Mouse (Mus musculus) ES-Bruce4 (cell line): Measurements from ENCODE around the gene Pde7b. TPM values are rescaled to one million over a fixed set of nuclear protein-coding genes. Genes with fewer than 3 reads are reported as not detected.

Experiments
- H3K27ac ChIP-seq: 2 replicates; pipeline ENCODE4 v1.5.1; 2012; ENCODE audit warnings: low read length, inconsistent platforms; ENCODE audit not compliant: insufficient read depth
- H3K27me3 ChIP-seq: 2 replicates; pipeline ENCODE4 v1.6.1; 2012; ENCODE audit warnings: mild to moderate bottlenecking, low read length, inconsistent platforms; ENCODE audit not compliant: control insufficient read depth, poor library complexity, insufficient read depth, severe bottlenecking
- H3K36me3 ChIP-seq: 2 replicates; pipeline ENCODE4 v1.6.1; 2012; ENCODE audit warnings: inconsistent platforms, mild to moderate bottlenecking, low read length, moderate library complexity; ENCODE audit not compliant: control insufficient read depth, poor library complexity, insufficient read depth, severe bottlenecking
- H3K4me1 ChIP-seq: one replicate; pipeline ENCODE4 v1.8.1; 2011; ENCODE audit warnings: low read length; ENCODE audit not compliant: control insufficient read depth, insufficient read depth
- H3K4me3 ChIP-seq: 2 replicates; pipeline ENCODE4 v1.5.1; 2011; ENCODE audit warnings: low read depth, mild to moderate bottlenecking, low read length
- H3K9ac ChIP-seq: 2 replicates; pipeline ENCODE4 v1.6.1; 2012; ENCODE audit warnings: low read depth, mild to moderate bottlenecking, inconsistent platforms; ENCODE audit not compliant: poor library complexity, severe bottlenecking
- H3K9me3 ChIP-seq: replicated peaks from 2 replicates; pipeline ENCODE4 v1.6.1; 2012; ENCODE audit warnings: mild to moderate bottlenecking, low read length, inconsistent platforms; ENCODE audit not compliant: control insufficient read depth, poor library complexity, insufficient read depth, severe bottlenecking
- CTCF ChIP-seq: IDR thresholded peaks from one replicate; pipeline ENCODE4 v1.8.1; 2011; ENCODE audit warnings: low read depth, low read length
- EP300 ChIP-seq: IDR thresholded peaks from 2 replicates; pipeline ENCODE4 v1.6.1; 2011; ENCODE audit warnings: low read depth, low read length; ENCODE audit not compliant: insufficient read depth
- POLR2A ChIP-seq: IDR thresholded peaks from one replicate; pipeline ENCODE4 v1.8.1; 2011; ENCODE audit warnings: low read length; ENCODE audit not compliant: insufficient read depth
- polyA plus RNA-seq: library from polyadenylated mRNA; stranded (reverse); fragments of >200 nt; gene quantifications from 2 replicates; pipeline ENCODE4 v1.2.4, GENCODE M21; 2011; ENCODE audit warnings: low read depth; ENCODE audit not compliant: missing spikeins, insufficient read depth, insufficient read length

Gene Pde7b
- polyA plus RNA-seq, 1 experiment, result 0.18 TPM

DNA sequence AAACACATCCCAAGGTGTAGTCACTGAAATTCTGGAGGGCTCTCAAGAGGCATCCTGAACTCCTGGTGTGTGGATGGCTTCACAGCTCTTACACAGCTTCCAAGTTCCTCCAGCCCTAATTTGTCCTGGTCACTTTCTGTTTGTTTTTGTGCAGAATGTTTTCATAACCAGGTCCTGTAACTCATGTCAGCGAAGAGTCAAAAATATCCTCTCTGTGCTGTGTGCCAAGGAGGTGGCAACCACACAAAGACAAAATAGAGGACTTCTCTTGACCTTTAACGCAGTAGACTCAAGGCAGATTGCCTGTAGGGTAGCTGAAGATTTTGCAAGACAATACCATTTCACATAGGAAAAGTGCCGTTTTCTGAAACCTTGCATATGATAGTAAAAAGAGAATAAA lies 14.9 kb upstream of the Pde7b start:
- no peak for TF ChIP-seq EP300
- TF ChIP-seq POLR2A, result no peak
- no peak for TF ChIP-seq CTCF
- H3K9me3 ChIP-seq, result no peaks in the 10 kb centered on the region
- H3K4me3 ChIP-seq, result no peak overlapping the region
- H3K36me3 ChIP-seq, result no peaks in the 10 kb centered on the region
- H3K9ac ChIP-seq, result no peak overlapping the region
- no peaks in the 10 kb centered on the region; the same call in 1 of the 2 replicates for H3K27me3 ChIP-seq
- no peaks in the 10 kb centered on the region for H3K4me1 ChIP-seq
- H3K27ac ChIP-seq, result no peak overlapping the region

DNA sequence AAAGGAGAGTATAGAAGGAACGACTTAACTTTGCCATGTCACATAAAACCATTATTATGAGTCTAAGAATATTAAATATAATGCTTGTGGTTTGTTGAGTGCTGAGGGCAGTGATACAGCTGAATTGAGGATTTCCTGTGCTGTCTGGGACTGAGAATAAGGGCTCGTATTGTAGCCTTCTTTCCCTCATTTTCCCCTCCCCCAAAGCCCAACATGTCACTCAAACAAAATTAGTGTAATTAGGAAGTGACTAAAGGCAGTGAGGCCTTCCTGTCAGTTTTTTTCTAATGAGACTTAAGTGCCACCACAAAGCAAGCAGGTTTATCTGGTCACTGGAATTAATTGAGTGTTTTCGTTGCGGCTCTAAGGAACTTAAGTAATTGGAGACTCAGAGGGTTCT lies 12.3 kb upstream of the Pde7b start:
- no peaks in the 10 kb centered on the region for H3K9me3 ChIP-seq
- no peaks in the 10 kb centered on the region; the same call in 1 of the 2 replicates for H3K27me3 ChIP-seq
- no peak overlapping the region for H3K4me3 ChIP-seq
- no peak for TF ChIP-seq POLR2A
- no peak for TF ChIP-seq CTCF
- no peak for TF ChIP-seq EP300
- no peak overlapping the region for H3K9ac ChIP-seq
- no peaks in the 10 kb centered on the region for H3K4me1 ChIP-seq
- H3K27ac ChIP-seq, result no peak overlapping the region
- no peaks in the 10 kb centered on the region for H3K36me3 ChIP-seq

DNA sequence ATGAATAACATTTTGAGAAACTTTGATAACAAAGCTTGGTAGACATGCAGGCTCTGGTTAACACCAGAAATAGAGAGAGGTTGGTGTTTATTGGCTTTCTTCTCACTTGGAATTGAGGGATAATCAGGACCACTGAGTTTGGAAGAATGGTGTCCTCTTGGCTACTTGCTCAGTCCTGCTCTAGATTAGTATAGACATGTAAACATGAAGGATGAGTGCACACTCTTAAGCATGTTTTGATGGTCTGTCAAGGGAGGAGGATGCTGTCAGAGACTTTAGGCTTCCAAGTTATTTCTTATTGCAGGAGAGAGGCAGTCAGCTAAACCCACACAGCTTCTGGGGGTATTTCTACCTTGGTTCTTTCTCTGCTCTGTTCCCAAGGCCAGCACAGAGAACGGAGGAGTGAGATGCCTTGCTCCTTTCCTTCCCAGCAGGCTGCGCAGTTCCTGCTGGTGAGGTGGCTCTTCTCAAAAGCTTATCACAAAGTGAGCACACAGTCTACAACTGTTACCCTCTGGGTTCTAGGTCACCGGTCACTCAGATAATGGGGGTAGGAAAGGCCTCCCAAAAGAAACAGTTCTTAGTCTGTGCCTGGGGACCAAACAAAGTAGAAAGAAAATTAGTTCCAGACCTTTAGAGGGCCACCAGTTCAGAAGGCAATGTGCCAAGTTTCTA lies 11.0 kb upstream of the Pde7b start:
- TF ChIP-seq EP300 (no peak), CTCF (no peak), POLR2A (no peak)
- Histone ChIP-seq H3K4me1 (no peaks in the 10 kb centered on the region), H3K9me3 (no peaks in the 10 kb centered on the region), H3K9ac (no peak overlapping the region), H3K4me3 (no peak overlapping the region), H3K36me3 (no peaks in the 10 kb centered on the region), H3K27me3 (no peaks in the 10 kb centered on the region; the same call in none of the 2 replicates), H3K27ac (no peak overlapping the region)

DNA sequence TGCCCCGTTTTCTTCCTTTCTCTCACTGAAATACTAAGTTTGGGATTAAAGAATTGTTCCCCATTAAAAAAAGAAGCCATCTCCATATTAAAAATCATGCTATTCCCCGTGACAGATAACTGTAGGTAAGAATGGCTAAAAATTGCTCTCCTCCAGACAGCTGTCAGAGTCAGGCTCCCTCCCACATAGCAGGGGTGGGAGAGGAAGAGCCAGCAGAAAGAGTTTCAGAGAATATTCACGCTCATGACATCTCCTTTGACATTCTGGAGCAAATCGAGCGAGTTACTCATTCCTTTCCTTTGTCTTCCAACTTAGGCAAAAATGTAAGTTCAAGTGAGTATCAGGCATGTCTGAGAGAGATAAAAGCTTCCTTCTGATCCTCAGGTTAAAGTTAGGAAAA lies 8.7 kb upstream of the Pde7b start:
- Histone ChIP-seq H3K9me3 (no peaks in the 10 kb centered on the region), H3K4me3 (no peak overlapping the region), H3K27ac (no peak overlapping the region), H3K4me1 (no peaks in the 10 kb centered on the region), H3K36me3 (no peaks in the 10 kb centered on the region), H3K27me3 (no peaks in the 10 kb centered on the region; the same call in none of the 2 replicates), H3K9ac (no peak overlapping the region)
- TF ChIP-seq EP300, result no peak
- no peak for TF ChIP-seq POLR2A
- TF ChIP-seq CTCF, result no peak

DNA sequence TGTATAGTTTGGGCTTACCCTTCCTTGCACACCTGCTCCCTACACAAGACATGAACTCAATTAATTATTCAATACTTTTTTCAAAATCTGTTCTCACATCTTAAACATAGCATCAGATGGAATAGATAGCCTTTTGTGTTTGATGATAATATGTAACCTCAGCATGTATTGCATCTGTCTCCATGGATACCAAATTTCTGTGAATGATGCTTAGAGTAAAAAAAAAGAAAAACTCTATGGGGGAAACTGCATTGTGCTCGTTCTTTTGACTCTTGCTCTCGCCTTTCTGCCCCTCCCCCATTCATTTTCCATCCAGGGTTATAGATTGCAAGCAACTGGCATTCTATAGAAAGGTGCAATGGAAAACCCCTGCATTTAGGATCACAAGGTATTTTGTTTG lies 7.3 kb upstream of the Pde7b start:
- Histone ChIP-seq H3K36me3 (no peaks in the 10 kb centered on the region), H3K4me1 (no peaks in the 10 kb centered on the region), H3K27me3 (no peaks in the 10 kb centered on the region; the same call in none of the 2 replicates), H3K9ac (no peak overlapping the region), H3K4me3 (no peak overlapping the region), H3K9me3 (no peaks in the 10 kb centered on the region), H3K27ac (no peak overlapping the region)
- TF ChIP-seq POLR2A, result no peak
- no peak for TF ChIP-seq EP300
- TF ChIP-seq CTCF, result no peak

DNA sequence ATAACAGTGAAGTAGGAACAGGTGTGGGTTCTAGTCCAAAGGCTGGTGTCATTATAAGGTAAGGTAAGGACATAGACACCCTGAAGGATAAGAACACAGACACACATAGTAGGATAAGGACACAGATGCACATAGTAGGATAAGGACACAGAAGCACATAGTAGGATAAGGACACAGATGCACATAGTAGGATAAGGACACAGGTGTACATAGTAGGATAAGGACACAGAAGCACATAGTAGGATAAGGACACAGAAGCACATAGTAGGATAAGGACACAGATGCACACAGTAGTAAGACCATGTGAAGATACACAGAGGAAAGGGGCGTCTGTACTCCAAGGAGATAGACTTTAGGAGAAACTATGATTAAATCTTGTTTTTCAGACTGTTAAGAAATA lies 5.2 kb upstream of the Pde7b start:
- Histone ChIP-seq H3K36me3 (no peaks in the 10 kb centered on the region), H3K4me3 (no peak overlapping the region), H3K4me1 (no peaks in the 10 kb centered on the region), H3K9ac (no peak overlapping the region), H3K9me3 (no peaks in the 10 kb centered on the region), H3K27me3 (peaks cover 1% of the 10 kb centered on the region), H3K27ac (no peak overlapping the region)
- TF ChIP-seq CTCF (no peak), EP300 (no peak), POLR2A (no peak)
